Mouse (Mus musculus): ENCODE data around the gene Ccdc189.

The Ccdc189 gene

GRCm38 (mm10) chr7:127592575-127592974, 4.2 kb upstream of the Ccdc189 start:
- no peak for DNase-seq (ENCODE audit: low spot score in 2 of 2)

GRCm38 (mm10) chr7:127591108-127591507, 2.7 kb upstream of the Ccdc189 start:
- DNase-seq (ENCODE audit: low spot score in 2 of 2) = no peak

DNA sequence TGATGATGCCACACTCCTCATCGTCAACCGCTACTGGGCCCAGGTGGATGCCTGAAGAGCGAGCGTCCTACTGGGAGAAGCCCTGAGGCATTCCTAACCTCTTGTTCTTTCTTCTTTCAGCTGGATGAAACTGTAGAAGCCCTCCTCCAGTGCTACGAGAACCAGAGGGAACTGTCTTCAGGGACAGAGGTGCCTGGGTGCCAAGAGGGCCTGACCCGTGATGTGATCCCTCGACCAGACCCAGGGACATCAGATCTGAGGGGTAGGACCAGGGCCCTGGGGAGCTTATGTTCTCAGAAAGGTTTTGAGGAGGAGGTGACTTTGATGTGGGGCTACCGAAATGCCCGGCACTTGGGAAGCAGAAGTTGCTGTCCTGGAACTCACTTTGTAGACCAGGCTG, 1.2 kb upstream of the Ccdc189 start:
- DNase-seq (ENCODE audit: low spot score in 2 of 2) = no peak

DNA sequence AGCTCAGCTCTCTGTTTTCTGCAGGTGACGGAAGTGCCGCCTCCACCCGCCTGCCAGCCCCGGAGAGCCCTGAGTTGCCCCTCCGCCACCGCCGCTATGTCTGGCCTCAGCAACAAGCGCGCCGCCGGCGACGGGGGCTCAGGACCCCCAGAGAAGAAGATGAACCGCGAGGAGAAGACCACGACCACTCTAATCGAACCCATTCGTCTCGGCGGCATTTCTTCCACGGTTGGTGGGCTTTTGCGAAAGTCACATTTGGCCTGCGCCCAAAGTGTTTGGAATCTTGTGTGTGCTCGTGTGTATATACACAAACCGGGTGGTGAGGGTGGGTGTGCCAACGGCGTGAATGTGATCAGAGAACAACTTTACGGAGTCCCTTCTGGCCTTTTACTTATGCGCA, 506 bp upstream of the Ccdc189 start:
- no peak for DNase-seq (ENCODE audit: low spot score in 2 of 2)

DNA sequence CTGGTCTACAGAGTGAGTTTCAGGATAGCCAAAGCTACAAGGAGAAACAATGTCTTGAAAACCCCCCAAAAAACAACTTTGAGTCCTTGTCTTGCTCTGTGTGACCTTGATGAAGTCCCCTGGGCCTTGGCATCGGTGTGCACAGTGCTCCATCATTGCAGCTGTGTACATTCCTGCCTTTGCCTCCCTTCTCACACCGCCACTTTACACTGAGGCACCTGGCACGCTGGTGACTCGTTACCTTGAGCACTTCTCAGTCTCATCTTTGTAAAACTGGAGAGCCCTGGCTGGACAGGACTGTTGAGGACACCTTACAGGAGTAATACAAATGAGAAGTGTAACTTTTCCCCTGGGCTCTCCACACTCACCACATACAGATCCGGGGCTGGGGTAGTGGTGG, 1.2 kb downstream of the Ccdc189 start:
- DNase-seq (ENCODE audit: low spot score in 2 of 2) = no peak

DNA sequence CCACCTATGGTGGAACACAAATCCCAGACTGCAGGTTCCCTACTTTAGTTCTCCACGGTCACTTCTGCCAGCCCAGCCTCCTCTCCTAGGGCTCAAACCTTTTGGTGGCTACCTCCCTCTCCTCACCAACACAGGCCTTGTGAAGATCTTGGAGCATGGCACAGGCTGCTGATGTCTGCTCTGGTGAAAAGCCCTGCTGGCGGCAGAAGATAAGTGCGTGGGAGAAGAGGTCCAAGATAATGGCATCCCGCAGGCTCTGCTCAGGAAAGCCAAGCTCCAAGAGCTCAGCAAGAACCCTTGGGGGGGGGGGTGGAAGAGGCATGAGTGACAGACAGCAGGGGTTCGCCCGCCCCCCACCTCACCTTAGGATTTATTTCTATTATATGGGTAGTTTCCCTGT, 2.2 kb downstream of the Ccdc189 start:
- DNase-seq (ENCODE audit: low spot score in 2 of 2) = no peak

DNA sequence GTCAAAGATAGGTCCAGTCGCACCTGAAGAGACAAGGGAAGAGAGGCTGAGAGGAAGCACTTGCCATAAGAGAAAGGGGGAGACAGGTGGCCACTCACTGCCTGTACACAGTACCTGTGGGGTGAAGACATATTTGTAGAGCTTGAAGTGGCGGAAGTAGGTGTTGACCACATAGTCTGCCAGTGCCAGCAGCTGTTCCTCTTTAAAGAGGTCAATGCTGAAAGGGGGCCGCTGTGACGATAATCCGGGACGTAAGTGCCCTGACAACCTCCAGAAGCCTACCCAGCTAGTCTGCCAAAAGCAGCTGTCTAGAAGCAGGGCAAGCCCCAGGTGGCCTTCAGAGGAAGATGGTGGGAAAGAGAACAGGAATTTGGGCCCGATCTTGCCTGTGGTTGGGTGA, 3.4 kb downstream of the Ccdc189 start:
- no peak for DNase-seq (ENCODE audit: low spot score in 2 of 2)

DNA sequence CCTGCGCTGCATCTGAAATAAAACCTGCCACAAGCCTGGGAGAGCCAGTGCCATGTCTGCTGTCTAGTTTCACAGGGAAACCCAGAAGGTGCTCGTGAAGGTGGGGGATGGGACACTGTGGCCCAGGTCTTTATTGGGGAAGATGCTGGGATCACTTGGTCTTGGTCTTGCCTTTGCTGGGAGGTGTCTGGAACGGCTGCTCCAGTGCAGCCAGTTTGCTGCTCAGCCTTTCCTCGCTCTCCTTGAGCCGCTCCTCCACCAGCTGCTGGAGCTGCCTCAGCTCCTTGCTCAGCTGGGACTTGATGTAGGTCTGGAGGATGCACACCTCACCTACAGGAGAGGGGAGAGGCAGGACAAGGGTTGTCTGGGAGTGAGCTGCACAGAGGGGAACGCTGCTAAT, 5.1 kb downstream of the Ccdc189 start:
- DNase-seq (ENCODE audit: low spot score in 2 of 2) = no peak

GRCm38 (mm10) chr7:127574115-127574514, 14.3 kb downstream of the Ccdc189 start:
- DNase-seq (ENCODE audit: low spot score in 2 of 2) = no peak

GRCm38 (mm10) chr7:127573503-127574008, 14.8 kb downstream of the Ccdc189 start:
- no peak for DNase-seq (ENCODE audit: low spot score in 2 of 2)

- peak; percentile 91 to 94 for DNase-seq (ENCODE audit: low spot score in 2 of 2)
Observed at GRCm38 (mm10) chr7:127572895-127573471, 15.4 kb downstream of the Ccdc189 start, which contains the start of gene Phkg2. Phkg2 (plus strand) TSS chr7:127573340.

DNA sequence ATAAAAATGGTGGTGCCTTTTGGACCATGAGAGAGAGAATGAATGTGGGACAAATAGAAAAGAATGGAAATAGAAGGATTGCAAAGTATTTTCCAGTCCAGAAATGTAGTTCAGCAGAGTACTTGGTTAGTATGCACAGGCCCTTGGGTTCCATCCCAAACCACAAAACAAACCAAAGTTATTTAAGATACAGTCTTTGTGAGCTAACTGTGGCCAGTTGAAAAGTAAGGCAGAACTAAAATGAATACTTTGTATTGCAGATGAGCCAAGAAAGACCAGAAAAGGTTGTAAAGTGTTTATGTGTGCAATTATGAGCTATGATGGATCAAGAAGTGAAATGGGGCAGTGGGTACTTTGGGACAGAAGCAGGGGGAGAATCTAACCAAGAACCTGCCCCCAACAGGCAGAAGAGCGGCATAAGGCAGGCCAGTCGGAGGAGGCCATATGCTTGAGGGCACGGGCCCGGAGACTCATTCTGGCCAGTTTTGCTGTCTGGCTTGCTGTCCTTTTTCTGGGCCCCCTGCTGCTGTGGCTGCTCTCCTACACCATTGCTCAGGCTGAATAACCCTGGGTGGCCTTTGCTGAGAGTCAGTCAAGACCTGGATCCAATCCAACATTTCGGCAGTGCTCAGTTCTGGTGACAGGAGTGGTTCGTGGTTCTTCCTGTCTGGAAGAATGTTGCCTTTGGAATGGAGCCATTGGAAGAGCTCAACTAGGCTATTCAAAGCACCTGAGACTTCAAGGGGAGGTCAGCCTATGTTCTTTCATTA, 23.8 kb downstream of the Ccdc189 start:
- no peak for DNase-seq (ENCODE audit: low spot score in 2 of 2)

GRCm38 (mm10) chr7:127561340-127561858, 27.0 kb downstream of the Ccdc189 start, which contains the start of gene Tmem265:
Tmem265 (plus strand) TSS chr7:127561390.
- no peak for DNase-seq (ENCODE audit: low spot score in 2 of 2)

DNA sequence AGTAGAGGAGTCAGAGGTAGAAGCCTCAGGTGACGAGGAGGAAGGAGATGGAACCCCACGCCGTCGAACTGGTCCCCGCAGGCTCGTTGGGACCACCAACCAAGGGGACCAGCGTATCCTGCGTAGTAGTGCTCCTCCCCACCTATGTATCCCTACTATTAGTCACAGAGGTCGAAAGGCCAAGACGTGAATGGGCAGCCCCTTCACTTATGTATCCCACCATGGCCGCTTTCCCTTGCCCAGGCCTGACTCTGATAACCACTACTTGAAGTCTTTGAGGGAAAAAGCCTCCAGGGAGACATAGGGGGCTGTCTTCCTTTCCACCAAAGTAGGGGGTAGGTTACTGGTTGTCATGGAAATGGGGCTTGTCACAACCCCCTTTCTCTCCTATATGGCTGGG, 27.8 kb downstream of the Ccdc189 start:
- no peak for DNase-seq (ENCODE audit: low spot score in 2 of 2)

DNA sequence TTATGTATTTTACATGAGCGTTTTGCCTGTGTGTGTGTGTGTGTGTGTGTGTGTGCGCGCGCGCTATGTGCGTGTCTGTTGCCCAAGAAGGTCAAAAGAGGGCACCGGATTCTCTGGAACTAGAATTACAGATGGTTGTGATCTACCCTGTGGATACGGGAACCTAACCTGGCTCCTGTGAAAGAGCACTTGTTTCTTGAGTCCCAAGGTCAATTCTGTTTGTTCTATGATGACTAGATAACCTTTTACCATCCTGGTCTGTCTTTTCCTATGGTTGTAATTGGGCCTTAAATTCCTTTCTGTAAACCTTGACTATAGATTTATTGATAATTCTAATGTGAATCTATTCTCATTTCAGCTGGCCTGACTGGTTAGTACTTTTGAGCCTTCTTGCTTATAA, 36.8 kb downstream of the Ccdc189 start:
- DNase-seq (ENCODE audit: low spot score in 2 of 2) = no peak

- DNase-seq (ENCODE audit: low spot score in 2 of 2) = no peak
Observed at GRCm38 (mm10) chr7:127549116-127549835, 39.1 kb downstream of the Ccdc189 start.

DNA sequence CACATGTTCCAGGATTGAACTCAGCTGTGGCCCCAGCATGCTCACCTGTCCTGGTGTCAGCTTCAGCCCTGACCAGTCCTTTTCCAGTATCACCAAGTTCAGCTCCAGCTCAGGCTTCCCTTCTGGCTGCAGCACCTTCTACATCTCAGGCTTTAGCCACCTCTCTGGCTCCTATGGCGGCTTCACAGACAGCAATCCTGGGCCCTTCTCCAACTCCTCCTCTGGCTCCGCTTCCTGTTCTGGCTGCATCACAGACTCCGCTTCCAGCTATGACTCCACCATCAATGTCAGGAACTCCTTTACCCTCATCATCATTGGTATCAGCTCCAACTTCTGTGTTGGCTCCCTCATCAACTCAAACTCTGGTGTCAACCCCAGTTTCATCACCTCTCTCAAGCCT, 46.7 kb downstream of the Ccdc189 start:
- DNase-seq (ENCODE audit: low spot score in 2 of 2) = no peak
